Mouse (Mus musculus): Measurements from ENCODE around the gene Dnah9. TPM values are rescaled to one million over a fixed set of nuclear protein-coding genes. Genes with fewer than 3 reads are reported as not detected.

Dnah9 gene
- total and polyA plus RNA-seq, 2 experiments from 2014 or later = 2.3 to 4.9 TPM

DNA sequence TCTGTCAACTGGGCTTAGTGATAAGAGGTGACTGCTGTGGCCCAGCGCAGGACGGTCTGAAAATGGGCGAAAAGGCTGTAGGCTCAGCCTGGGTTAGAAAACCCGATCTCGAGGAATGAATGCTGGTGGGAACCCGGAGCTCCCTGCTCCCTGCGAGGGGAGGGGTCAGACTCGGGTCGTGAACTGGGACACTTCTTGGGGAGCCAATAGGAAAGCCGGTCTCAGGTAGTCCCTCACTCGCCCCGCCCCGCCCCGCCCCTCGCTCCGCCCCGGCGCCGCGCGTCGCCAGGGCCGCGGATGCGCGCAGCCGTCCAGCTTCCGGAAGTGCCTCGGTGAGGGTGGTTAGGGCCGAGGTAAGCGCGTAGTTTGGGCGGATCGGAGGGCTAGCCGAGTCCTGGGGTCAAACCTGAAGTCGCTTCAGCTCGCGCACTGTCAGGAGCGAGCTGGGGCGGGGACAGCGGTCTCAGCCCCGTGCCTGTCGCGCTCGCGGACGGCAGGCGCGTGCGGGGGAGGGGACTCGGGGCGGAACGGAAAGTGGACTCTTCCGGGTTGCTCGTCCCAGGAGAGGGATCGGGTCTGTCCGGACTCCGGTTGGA is 361.3 kb downstream of the Dnah9 start, which contains the start of gene Zkscan6:
Gene Zkscan6 (plus strand): TSS at position 267 of the 596 bp plus-strand sequence.
- Histone ChIP-seq H3K4me3 (ENCODE audit: low read depth, low read length) (peak within 1 kb of the TSS; percentile 83), H3K27me3 (ENCODE audit: insufficient read depth, low read length) (no peaks in the 10 kb centered on the region), H3K9me3 (ENCODE audit: low read length) (no peaks in the 10 kb centered on the region), H3K36me3 (ENCODE audit: insufficient read depth, low read length) (no peaks in the 10 kb centered on the region), H3K27ac (ENCODE audit: low read depth, low read length) (peak within 1 kb of the TSS; percentile 77), H3K9ac (replicated peaks; ENCODE audit: low read length, poor library complexity, severe bottlenecking) (peak within 1 kb of the TSS; percentile 69), H3K4me2 (ENCODE audit: low read depth, low read length, poor library complexity, severe bottlenecking) (peak within 1 kb of the TSS; percentile 89), H3K4me1 (ENCODE audit: insufficient read depth, low read length) (no peaks in the 10 kb centered on the region)
- DNase-seq (ENCODE audit: low spot score) (peak; percentile 92), ATAC-seq (ENCODE audit: low FRiP score) (peak; percentile 96)
- under 1% methylated on average over 52 of the region's 58 CpGs for WGBS
- TF ChIP-seq CTCF (IDR thresholded peaks at IDR 0.05) = no peak

DNA sequence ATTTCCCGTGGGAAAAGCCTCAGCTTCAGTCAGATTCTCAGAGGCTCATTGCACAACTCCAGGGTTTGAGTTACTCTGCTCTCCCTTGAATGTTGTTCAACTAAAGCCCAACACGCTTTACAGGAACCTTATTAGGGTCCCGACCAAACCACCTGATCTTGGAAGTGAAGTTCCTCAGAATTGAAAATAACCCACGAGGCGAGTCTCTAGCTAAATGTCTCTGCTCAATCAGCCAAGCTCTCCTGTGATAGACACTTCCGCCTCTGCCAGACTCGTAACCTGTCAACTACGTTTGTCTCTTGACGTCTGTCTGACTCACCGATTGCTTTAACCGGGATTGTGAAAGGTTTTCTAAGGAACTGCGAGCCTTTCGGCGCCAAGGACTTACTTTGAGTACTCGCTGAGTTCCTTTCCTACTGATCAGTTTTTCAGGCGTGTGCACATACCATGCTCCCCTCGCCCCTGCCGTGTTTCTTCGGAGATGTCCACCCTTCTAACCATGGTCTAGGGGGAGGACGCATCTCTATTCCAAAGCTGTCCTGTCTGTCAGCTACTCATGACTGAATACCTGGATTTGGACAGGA is 361.9 kb downstream of the Dnah9 start:
- H3K9ac ChIP-seq (replicated peaks; ENCODE audit: low read length, poor library complexity, severe bottlenecking) = peak overlapping the region; percentile 69; the same call in 1 of the 2 replicates
- H3K27me3 ChIP-seq (ENCODE audit: insufficient read depth, low read length) = no peaks in the 10 kb centered on the region
- 1% methylated on average over 20 of the region's 20 CpGs for WGBS
- H3K4me2 ChIP-seq (ENCODE audit: low read depth, low read length, poor library complexity, severe bottlenecking) = peak overlapping the region; percentile 89
- ATAC-seq (ENCODE audit: low FRiP score) = peak; percentile 53; the same call in 1 of the 2 replicates
- no peaks in the 10 kb centered on the region for H3K36me3 ChIP-seq (ENCODE audit: insufficient read depth, low read length)
- no peaks in the 10 kb centered on the region for H3K9me3 ChIP-seq (ENCODE audit: low read length)
- H3K4me1 ChIP-seq (ENCODE audit: insufficient read depth, low read length) = no peaks in the 10 kb centered on the region
- TF ChIP-seq CTCF (IDR thresholded peaks at IDR 0.05) = no peak
- DNase-seq (ENCODE audit: low spot score) = peak; percentile 26
- H3K4me3 ChIP-seq (ENCODE audit: low read depth, low read length) = peak overlapping the region; percentile 83
- H3K27ac ChIP-seq (ENCODE audit: low read depth, low read length) = no peak overlapping the region

DNA sequence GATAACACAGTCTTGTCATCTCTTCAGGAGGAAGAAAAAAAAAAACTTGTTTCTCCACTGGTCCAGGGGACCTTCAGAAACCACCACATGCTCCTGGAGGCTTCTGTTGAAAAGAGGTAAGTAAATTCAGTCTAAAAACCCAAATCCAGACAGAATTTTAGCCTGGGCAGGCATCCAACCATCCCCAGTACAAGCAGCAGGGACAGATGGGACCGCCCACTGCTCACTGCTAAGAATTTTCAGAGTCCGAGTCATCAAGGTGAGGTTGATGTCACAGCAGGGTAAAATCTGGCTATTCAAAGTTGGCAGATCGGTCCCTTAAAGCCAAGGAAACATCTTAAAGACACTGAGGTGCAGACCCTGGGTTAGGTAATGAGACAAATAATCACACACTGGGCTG is 366.5 kb downstream of the Dnah9 start:
- WGBS = 64% methylated on average over 3 of the region's 3 CpGs
- no peak overlapping the region for H3K27ac ChIP-seq (ENCODE audit: low read depth, low read length)
- H3K4me2 ChIP-seq (ENCODE audit: low read depth, low read length, poor library complexity, severe bottlenecking) = no peak overlapping the region
- H3K9me3 ChIP-seq (ENCODE audit: low read length) = no peaks in the 10 kb centered on the region
- H3K27me3 ChIP-seq (ENCODE audit: insufficient read depth, low read length) = no peaks in the 10 kb centered on the region
- no peak overlapping the region for H3K9ac ChIP-seq (replicated peaks; ENCODE audit: low read length, poor library complexity, severe bottlenecking)
- no peak for ATAC-seq (ENCODE audit: low FRiP score)
- no peak for TF ChIP-seq CTCF (IDR thresholded peaks at IDR 0.05)
- H3K4me1 ChIP-seq (ENCODE audit: insufficient read depth, low read length) = no peaks in the 10 kb centered on the region
- H3K36me3 ChIP-seq (ENCODE audit: insufficient read depth, low read length) = no peaks in the 10 kb centered on the region
- no peak overlapping the region for H3K4me3 ChIP-seq (ENCODE audit: low read depth, low read length)
- peak; percentile 27 for DNase-seq (ENCODE audit: low spot score)

DNA sequence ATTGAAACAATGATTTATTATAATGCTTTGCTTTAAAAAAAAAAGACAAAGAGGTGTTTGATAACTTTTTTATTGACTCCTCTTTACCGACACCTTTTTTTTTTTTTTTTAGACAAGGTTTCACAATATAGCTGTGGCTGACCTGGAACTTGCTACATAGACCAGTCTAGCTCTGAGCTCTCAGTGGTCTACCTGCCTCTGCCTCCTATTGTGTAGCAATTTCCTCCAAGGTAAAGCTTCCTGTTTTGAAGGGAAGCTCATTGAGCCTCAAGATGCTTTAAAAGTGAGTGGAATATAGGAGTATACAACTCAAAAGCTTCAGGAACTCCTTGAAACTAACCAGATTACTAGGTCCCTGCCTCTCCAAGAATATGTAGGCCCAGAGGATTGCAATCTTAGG is 372.5 kb downstream of the Dnah9 start:
- Histone ChIP-seq H3K27me3 (ENCODE audit: insufficient read depth, low read length) (no peaks in the 10 kb centered on the region), H3K9me3 (ENCODE audit: low read length) (no peaks in the 10 kb centered on the region), H3K27ac (ENCODE audit: low read depth, low read length) (no peak overlapping the region), H3K4me1 (ENCODE audit: insufficient read depth, low read length) (no peaks in the 10 kb centered on the region), H3K36me3 (ENCODE audit: insufficient read depth, low read length) (no peaks in the 10 kb centered on the region), H3K4me2 (ENCODE audit: low read depth, low read length, poor library complexity, severe bottlenecking) (no peak overlapping the region), H3K4me3 (ENCODE audit: low read depth, low read length) (no peak overlapping the region), H3K9ac (replicated peaks; ENCODE audit: low read length, poor library complexity, severe bottlenecking) (no peak overlapping the region)
- DNase-seq (ENCODE audit: low spot score) (no peak), ATAC-seq (ENCODE audit: low FRiP score) (no peak)
- WGBS = 85% methylated on average over 1 of the region's 1 CpGs
- TF ChIP-seq CTCF (IDR thresholded peaks at IDR 0.05) = no peak

DNA sequence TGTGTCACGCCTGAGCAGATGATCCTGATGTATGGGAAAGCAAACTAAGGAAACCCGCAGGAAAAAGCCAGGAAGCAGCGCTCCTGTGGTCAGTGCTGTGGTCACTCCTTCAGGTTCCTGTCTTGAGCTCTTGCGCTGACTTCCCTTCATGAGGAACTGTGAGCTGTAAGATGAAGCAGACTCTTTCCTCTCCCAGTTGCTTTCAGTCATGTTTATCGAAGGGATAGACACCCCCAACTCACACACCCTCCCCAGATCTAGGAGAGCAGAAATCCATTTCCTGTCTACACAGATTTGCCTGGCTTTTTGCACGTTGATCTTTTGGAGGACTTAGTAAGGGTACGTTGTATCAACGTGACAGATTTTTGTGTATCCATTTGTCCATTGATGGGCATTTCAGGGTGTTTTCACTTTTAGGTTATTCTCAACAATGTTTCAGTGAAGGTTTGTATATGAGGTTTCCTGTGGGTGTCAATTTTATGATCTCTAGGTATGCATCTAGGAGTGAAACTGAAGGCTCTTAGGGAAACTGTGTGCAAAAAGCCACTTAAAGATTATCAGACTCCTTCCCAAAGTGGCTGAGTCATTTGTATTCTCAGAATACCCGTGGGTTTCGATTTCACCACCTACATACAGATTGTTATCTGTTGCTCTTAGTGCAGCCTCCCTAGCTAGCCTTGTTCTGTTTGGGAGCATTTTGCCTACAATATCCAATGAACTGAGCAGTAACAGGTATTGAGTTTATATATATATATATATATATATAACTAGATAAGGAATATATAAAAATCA is 373.7 kb downstream of the Dnah9 start:
- H3K9ac ChIP-seq (replicated peaks; ENCODE audit: low read length, poor library complexity, severe bottlenecking) = no peak overlapping the region
- ATAC-seq (ENCODE audit: low FRiP score) (no peak), DNase-seq (ENCODE audit: low spot score) (no peak)
- 81% methylated on average over 10 of the region's 10 CpGs for WGBS
- H3K36me3 ChIP-seq (ENCODE audit: insufficient read depth, low read length) = no peaks in the 10 kb centered on the region
- no peaks in the 10 kb centered on the region for H3K27me3 ChIP-seq (ENCODE audit: insufficient read depth, low read length)
- no peak overlapping the region for H3K27ac ChIP-seq (ENCODE audit: low read depth, low read length)
- H3K4me1 ChIP-seq (ENCODE audit: insufficient read depth, low read length) = no peaks in the 10 kb centered on the region
- no peak overlapping the region for H3K4me3 ChIP-seq (ENCODE audit: low read depth, low read length)
- no peak for TF ChIP-seq CTCF (IDR thresholded peaks at IDR 0.05)
- H3K4me2 ChIP-seq (ENCODE audit: low read depth, low read length, poor library complexity, severe bottlenecking) = no peak overlapping the region
- H3K9me3 ChIP-seq (ENCODE audit: low read length) = no peaks in the 10 kb centered on the region

DNA sequence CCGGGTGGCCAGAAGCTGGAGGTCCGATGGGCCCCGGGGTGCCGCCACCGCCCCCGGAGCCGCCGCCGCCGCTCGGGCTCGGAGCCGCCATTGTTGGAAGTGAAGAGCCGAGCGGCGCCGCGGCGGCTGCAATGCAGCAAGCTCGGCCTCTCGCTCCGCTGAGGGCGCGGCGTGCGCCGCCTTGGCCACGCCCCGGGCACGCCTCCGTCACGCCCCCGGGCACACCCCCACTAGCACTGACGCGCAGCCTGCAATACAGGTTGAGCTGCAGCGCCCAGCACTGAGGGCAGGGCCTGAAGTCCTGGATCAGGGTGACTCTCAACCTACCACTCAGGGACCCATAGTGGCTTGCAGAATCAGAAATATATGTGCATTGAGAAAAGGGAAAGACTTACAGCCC is 380.2 kb downstream of the Dnah9 start, which contains the start of gene Map2k4:
Gene Map2k4 (minus strand): TSS at position 144 of the 400 bp plus-strand sequence.
- Histone ChIP-seq H3K27me3 (ENCODE audit: insufficient read depth, low read length) (no peaks in the 10 kb centered on the region), H3K4me2 (ENCODE audit: low read depth, low read length, poor library complexity, severe bottlenecking) (peak within 1 kb of the TSS; percentile 65), H3K27ac (ENCODE audit: low read depth, low read length) (peak within 1 kb of the TSS; percentile 90), H3K4me1 (ENCODE audit: insufficient read depth, low read length) (peaks cover 7% of the 10 kb centered on the region; the same call in 1 of the 2 replicates), H3K36me3 (ENCODE audit: insufficient read depth, low read length) (no peaks in the 10 kb centered on the region), H3K9me3 (ENCODE audit: low read length) (no peaks in the 10 kb centered on the region), H3K4me3 (ENCODE audit: low read depth, low read length) (peak within 1 kb of the TSS; percentile 97), H3K9ac (replicated peaks; ENCODE audit: low read length, poor library complexity, severe bottlenecking) (peak within 1 kb of the TSS; percentile 99)
- peak; percentile 93 for DNase-seq (ENCODE audit: low spot score)
- TF ChIP-seq CTCF (IDR thresholded peaks at IDR 0.05) = no peak
- under 1% methylated on average over 31 of the region's 36 CpGs for WGBS
- ATAC-seq (ENCODE audit: low FRiP score) = peak; percentile 97
